Comparison of ENCODE assay signal across 18 mouse cellular contexts in genomic region chr1:62085995-62086394, GRCm38 (mm10).
A peak's percentile ranks its signal among the peaks of the same experiment; 100 is the strongest.
DNase-seq lines count a peak whose midpoint lies in the region; ATAC-seq and TF ChIP-seq lines count a peak whose summit lies in the region.
"Had no signal": no experiment of that assay in that cellular context is flagged by ENCODE, and none has a peak within 500 bp of the region (broad histone marks: within the 10 kb centered on the region; RNA-seq: fewer than 3 reads in every experiment).

No protein-coding gene starts in this region.

- peaks cover 0 to 3% of the 10 kb centered on the region in 2 experiments; a peak in 1 of 4 replicates for H3K4me1 ChIP-seq in heart, embryonic 14.5 days (ENCODE audit: control insufficient read depth in 2 of 2, insufficient read depth in 2 of 2, low read length in 2 of 2)
- H3K4me1 ChIP-seq in heart, embryonic 12.5 days (replicated peaks), result peaks cover 6% of the 10 kb centered on the region; the same call in 1 of the 2 replicates
- H3K4me1 ChIP-seq in embryonic facial prominence, embryonic 13.5 days, result peaks cover 14% of the 10 kb centered on the region
- peaks cover 6% of the 10 kb centered on the region; the same call in 1 of the 2 replicates for H3K4me1 ChIP-seq in limb, embryonic 11.5 days (ENCODE audit: control insufficient read depth, insufficient read depth, low read length)
- no peaks in the 10 kb centered on the region for H3K4me1 ChIP-seq in thymus, adult 2 months (replicated peaks; ENCODE audit: control insufficient read depth, insufficient read depth, low read length)
- H3K4me1 ChIP-seq: forebrain, embryonic 10.5 days; liver, embryonic 13.5 days had no signal

- no peak overlapping the region for H3K27ac ChIP-seq in heart, embryonic 14.5 days (replicated peaks in 1 of 2; ENCODE audit: control insufficient read depth in 1 of 2, insufficient read depth in 1 of 2, low read depth in 2 of 2, low read length in 2 of 2)
- H3K27ac ChIP-seq in heart, embryonic 12.5 days (ENCODE audit: poor library complexity, severe bottlenecking), result no peak overlapping the region
- no peak overlapping the region for H3K27ac ChIP-seq in embryonic facial prominence, embryonic 13.5 days
- no peak overlapping the region for H3K27ac ChIP-seq in limb, embryonic 11.5 days (replicated peaks; ENCODE audit: low read depth, low read length)
- H3K27ac ChIP-seq in thymus, adult 2 months (ENCODE audit: control insufficient read depth, insufficient read depth, low read length), result no peak overlapping the region
- H3K27ac ChIP-seq: forebrain, embryonic 10.5 days; hindbrain, postnatal 0 days; liver, embryonic 13.5 days had no signal

- H3K27me3 ChIP-seq in heart, embryonic 14.5 days (ENCODE audit: control insufficient read depth, insufficient read depth, low read length), result no peaks in the 10 kb centered on the region
- H3K27me3 ChIP-seq in heart, embryonic 12.5 days (replicated peaks), result no peaks in the 10 kb centered on the region
- H3K27me3 ChIP-seq in embryonic facial prominence, embryonic 13.5 days, result no peaks in the 10 kb centered on the region
- H3K27me3 ChIP-seq in limb, embryonic 11.5 days (ENCODE audit: control insufficient read depth, insufficient read depth, low read length), result no peaks in the 10 kb centered on the region
- no peaks in the 10 kb centered on the region for H3K27me3 ChIP-seq in thymus, adult 2 months (ENCODE audit: control insufficient read depth, insufficient read depth, low read length)
- H3K27me3 ChIP-seq: liver, embryonic 13.5 days had no signal

- H3K4me2 ChIP-seq in heart, embryonic 14.5 days (ENCODE audit: low read length), result peak overlapping the region; percentile 7; the same call in 1 of the 2 replicates
- H3K4me2 ChIP-seq in heart, embryonic 12.5 days, result no peak overlapping the region
- H3K4me2 ChIP-seq in embryonic facial prominence, embryonic 13.5 days, result peak overlapping the region; percentile 29
- no peak overlapping the region for H3K4me2 ChIP-seq in limb, embryonic 11.5 days (ENCODE audit: low read depth, severe bottlenecking)
- H3K4me2 ChIP-seq: liver, embryonic 13.5 days had no signal

- no peak overlapping the region for H3K4me3 ChIP-seq in heart, embryonic 14.5 days (ENCODE audit: control insufficient read depth in 1 of 2, insufficient read depth in 1 of 2, low read depth in 1 of 2, low read length in 2 of 2)
- H3K4me3 ChIP-seq in heart, embryonic 12.5 days, result no peak overlapping the region
- H3K4me3 ChIP-seq in embryonic facial prominence, embryonic 13.5 days, result no peak overlapping the region
- H3K4me3 ChIP-seq in limb, embryonic 11.5 days (ENCODE audit: low read depth, low read length), result no peak overlapping the region
- H3K4me3 ChIP-seq in thymus, adult 2 months (ENCODE audit: control insufficient read depth, insufficient read depth, low read length), result no peak overlapping the region
- H3K4me3 ChIP-seq: forebrain, embryonic 10.5 days; liver, embryonic 13.5 days had no signal

- DNase-seq in NIH3T3 (ENCODE audit: low read depth), result peak; percentile 5
- DNase-seq in limb, embryonic 11.5 days (ENCODE audit: low spot score), result peak; percentile 34
- no peak for DNase-seq in kidney, postnatal 14 days
- DNase-seq in thymus, adult 2 months, result no peak
- DNase-seq: cerebellum, adult 9-11 months; gastrocnemius, postnatal 14 days; kidney, postnatal 36 days; liver, embryonic 13.5 days; lung, postnatal 4 days; thymus, postnatal 14 days had no signal

- 45% methylated on average over 6 of the region's 6 CpGs for WGBS in heart, embryonic 14.5 days
- 43% methylated on average over 6 of the region's 6 CpGs for WGBS in heart, embryonic 12.5 days
- WGBS in embryonic facial prominence, embryonic 13.5 days, result 6% methylated on average over 6 of the region's 6 CpGs
- 9% methylated on average over 6 of the region's 6 CpGs for WGBS in limb, embryonic 11.5 days
- WGBS in thymus, adult 2 months, result 81% methylated on average over 6 of the region's 6 CpGs

- H3K9me3 ChIP-seq in heart, embryonic 14.5 days (ENCODE audit: control insufficient read depth, low read length), result no peaks in the 10 kb centered on the region
- no peaks in the 10 kb centered on the region for H3K9me3 ChIP-seq in heart, embryonic 12.5 days (replicated peaks)
- no peaks in the 10 kb centered on the region for H3K9me3 ChIP-seq in embryonic facial prominence, embryonic 13.5 days
- H3K9me3 ChIP-seq in limb, embryonic 11.5 days (ENCODE audit: control insufficient read depth, low read length), result no peaks in the 10 kb centered on the region
- H3K9me3 ChIP-seq: forebrain, embryonic 10.5 days; G1E; liver, embryonic 13.5 days had no signal

- H3K9ac ChIP-seq in heart, embryonic 14.5 days (ENCODE audit: low read length), result no peak overlapping the region
- no peak overlapping the region for H3K9ac ChIP-seq in heart, embryonic 12.5 days
- H3K9ac ChIP-seq in embryonic facial prominence, embryonic 13.5 days, result no peak overlapping the region
- H3K9ac ChIP-seq in limb, embryonic 11.5 days (ENCODE audit: low read length), result no peak overlapping the region
- H3K9ac ChIP-seq: liver, embryonic 13.5 days had no signal

- no peak for TF ChIP-seq CTCF in thymus, adult 2 months (IDR thresholded peaks at IDR 0.05; ENCODE audit: borderline replicate concordance, control insufficient read depth, extremely low read depth, insufficient read depth, low read length, poor library complexity)

- no peaks in the 10 kb centered on the region for H3K36me3 ChIP-seq in heart, embryonic 14.5 days (ENCODE audit: control insufficient read depth, insufficient read depth, low read length)
- no peaks in the 10 kb centered on the region for H3K36me3 ChIP-seq in heart, embryonic 12.5 days
- no peaks in the 10 kb centered on the region for H3K36me3 ChIP-seq in embryonic facial prominence, embryonic 13.5 days
- no peaks in the 10 kb centered on the region for H3K36me3 ChIP-seq in limb, embryonic 11.5 days (ENCODE audit: control insufficient read depth, insufficient read depth, low read length)
- no peaks in the 10 kb centered on the region for H3K36me3 ChIP-seq in thymus, adult 2 months (ENCODE audit: control insufficient read depth, insufficient read depth, low read length)
- H3K36me3 ChIP-seq: forebrain, embryonic 10.5 days; G1E; liver, embryonic 13.5 days had no signal

- TF ChIP-seq POLR2A in thymus, adult 2 months (IDR thresholded peaks at IDR 0.05; ENCODE audit: control insufficient read depth, extremely low read depth, insufficient read depth, low read length, poor library complexity), result no peak

- ATAC-seq in heart, embryonic 14.5 days (ENCODE audit: insufficient number of reproducible peaks, insufficient read depth, low FRiP score, low read depth), result no peak
- no peak for ATAC-seq in heart, embryonic 12.5 days (ENCODE audit: insufficient number of reproducible peaks, low FRiP score)
- no peak for ATAC-seq in embryonic facial prominence, embryonic 13.5 days (ENCODE audit: insufficient number of reproducible peaks, insufficient read depth, low FRiP score, low TSS enrichment, low read depth)
- ATAC-seq in limb, embryonic 11.5 days (ENCODE audit: insufficient number of reproducible peaks, low FRiP score, low TSS enrichment, low read depth), result no peak
- no peak for ATAC-seq in erythroid progenitor cell, adult 5-6 weeks (replicated peaks; ENCODE audit: low FRiP score, poor library complexity, severe bottlenecking)
- ATAC-seq: hindbrain, postnatal 0 days; midbrain, embryonic 16.5 days had no signal

Comparison
In these comparisons a context has a peak if more than half of its experiments do, and no peak if none do; other contexts are left out.
1. H3K4me2 ChIP-seq: peak in heart, embryonic 14.5 days (single experiment) and embryonic facial prominence, embryonic 13.5 days (single experiment); none in heart, embryonic 12.5 days (single experiment) and limb, embryonic 11.5 days (single experiment).
2. DNase-seq: peak in NIH3T3 (single experiment) and limb, embryonic 11.5 days (single experiment); none in kidney, postnatal 14 days (single experiment) and thymus, adult 2 months (single experiment).